Mouse (Mus musculus): ENCODE data around the gene Abr.
A peak's percentile ranks its signal among the peaks of the same experiment; 100 is the strongest.

Gene Abr

DNA sequence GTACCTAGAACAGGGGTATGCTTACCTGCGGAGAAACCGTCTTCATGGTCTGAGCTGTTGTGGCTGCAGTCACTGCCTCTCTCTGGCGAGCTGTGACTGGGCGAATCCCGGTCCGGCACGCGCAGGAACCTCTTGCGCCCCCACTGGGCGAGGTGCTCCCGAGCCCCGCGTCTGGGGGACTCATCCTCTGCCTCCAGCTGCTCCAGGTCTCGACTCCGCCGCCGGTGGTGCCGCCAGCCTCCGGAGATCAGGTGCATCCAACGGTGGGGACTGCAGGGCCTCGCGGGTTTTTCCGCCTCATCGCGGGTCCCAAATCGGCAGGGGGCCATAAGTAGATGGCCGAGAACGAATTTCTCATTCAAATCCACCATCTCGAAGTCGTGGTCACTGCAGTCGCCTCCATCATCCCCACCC lies at the start of gene Abr:
Gene Abr (minus strand): TSS at position 163 of the 414 bp plus-strand sequence.
- no peak for DNase-seq (ENCODE audit: low read depth, low spot score)

DNA sequence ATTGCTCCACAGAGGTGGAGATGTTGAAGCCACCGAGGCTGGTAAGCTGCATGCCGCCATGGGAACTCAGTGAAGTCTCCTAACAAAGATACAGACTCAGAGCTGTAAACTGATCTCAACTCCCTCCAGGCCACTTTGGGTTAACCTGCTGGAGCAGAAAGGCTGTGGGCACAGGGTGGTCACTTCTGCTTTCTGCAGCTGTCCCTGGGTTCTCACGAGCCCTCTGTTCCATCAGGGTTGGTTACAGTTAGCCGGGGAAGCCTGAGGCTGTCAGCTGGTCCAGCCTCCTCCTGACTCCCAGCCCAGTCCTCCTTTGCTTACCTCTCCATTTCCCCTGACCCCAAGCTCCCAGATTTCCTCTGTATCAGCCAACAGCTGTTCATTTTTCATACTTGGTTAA lies 45.7 kb upstream of the Abr start:
- DNase-seq (ENCODE audit: low read depth, low spot score) = no peak

DNA sequence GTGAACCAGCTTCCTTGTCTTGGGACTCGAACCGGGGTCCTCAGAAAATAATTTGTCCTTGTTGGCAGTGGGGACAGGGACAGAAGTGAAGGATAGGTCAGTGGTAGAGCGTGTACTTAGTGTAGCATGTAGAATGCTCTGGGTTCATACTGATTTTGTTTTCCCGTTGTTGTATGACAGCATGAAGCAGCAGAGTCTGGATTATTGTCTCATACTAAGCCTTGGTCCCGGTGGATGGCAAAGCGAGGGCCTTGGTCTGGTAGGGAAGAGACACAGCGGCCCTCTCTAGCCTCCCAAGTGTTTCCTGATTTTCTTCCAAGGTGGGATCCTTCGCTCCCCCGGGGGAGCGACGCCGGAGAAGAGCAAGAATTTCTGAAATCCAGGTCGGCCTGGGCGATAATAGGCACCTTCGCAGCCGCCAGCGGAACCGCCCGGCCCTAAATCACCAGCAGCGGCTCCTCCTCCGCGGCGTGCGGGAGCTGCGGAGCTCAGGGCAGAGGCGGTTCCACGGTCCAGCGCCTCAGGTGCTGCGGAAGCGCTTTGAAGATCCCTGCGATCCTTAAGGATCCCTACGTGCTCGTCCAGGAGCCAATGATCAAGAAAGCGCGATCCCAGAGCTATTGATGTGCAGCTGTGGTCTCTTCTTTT lies 44.0 kb upstream of the Abr start:
- no peak for DNase-seq (ENCODE audit: low read depth, low spot score)

DNA sequence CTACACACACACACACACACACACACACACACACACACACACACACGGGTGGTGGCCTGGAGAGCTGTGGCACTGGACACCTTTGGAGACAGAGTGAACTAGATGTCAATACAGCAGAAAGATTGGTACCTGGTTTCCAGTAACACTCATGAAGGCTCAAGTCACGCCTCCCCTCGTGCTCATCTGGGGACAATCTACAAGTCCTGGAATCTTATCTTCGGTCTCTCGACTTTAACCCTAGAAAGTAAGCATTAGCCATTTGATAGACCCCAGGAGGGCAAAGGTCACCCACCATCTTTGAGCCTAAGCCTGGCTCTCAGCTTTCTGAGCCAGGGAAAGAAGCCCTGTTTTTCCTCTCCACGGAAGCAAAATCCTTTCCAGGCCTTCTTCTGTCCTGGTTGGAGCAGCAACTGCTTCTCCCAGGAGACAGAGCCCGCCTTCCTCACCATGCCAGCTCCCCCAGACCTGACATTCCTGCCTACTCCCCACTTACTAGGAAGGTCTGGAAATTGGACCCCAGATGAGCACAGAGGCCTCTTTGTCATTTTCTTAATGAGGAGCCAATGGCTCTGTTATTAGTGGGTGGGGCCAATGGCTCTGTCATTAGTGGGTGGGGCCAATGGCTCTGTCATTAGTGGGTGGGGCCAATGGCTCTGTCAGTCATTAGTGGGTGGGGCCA lies 39.8 kb upstream of the Abr start:
- no peak for DNase-seq (ENCODE audit: low read depth, low spot score)

DNA sequence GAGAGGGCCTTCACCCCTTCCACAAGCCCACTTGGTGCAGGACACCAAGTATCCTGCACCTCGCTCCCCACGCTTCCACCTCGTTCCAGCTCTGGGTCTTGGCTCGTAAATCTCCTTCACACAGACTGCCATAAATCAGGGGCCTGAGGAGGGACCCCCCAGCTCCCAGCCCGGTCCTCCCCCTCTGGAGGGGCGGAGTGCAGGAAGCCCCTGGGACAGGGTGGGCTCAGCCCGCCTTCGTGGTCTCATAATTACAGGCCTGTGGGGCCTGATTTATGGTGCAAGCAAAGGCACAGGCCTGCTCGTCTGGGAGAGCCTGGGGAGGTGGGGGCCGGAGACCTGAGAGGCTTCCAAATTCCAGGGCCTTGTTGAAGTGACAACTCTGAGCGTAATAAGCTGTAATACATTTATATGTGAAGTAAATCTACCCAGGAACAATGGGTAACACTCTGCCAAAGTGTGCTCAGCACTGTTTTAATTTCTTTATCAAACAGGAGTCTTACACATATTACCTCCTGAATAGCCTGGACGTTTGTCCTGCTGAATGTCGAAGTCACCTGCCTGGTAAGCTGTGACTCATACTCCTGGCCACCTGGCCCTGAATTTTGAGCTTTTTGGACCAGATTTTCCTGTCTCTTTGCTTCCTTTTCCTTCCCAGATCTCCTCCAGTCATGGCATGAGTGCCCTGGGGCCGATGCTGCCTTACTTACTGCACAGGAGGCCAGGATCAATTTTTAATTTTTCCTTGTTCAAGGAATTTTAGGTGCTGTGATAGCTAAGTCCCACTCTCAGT lies 37.2 kb upstream of the Abr start:
- no peak for DNase-seq (ENCODE audit: low read depth, low spot score)

GRCm38 (mm10) chr11:76657450-76657970 lies 35.4 kb upstream of the Abr start:
- DNase-seq (ENCODE audit: low read depth, low spot score) = no peak

GRCm38 (mm10) chr11:76655106-76655505 lies 33.0 kb upstream of the Abr start:
- no peak for DNase-seq (ENCODE audit: low read depth, low spot score)

GRCm38 (mm10) chr11:76652838-76653334 lies 30.8 kb upstream of the Abr start:
- DNase-seq (ENCODE audit: low read depth, low spot score) = no peak

- DNase-seq (ENCODE audit: low read depth, low spot score) = no peak
Measured at GRCm38 (mm10) chr11:76650862-76651560, 28.9 kb upstream of the Abr start.

GRCm38 (mm10) chr11:76647500-76647899 lies 25.4 kb upstream of the Abr start:
- peak; percentile 65 for DNase-seq (ENCODE audit: low read depth, low spot score)

DNA sequence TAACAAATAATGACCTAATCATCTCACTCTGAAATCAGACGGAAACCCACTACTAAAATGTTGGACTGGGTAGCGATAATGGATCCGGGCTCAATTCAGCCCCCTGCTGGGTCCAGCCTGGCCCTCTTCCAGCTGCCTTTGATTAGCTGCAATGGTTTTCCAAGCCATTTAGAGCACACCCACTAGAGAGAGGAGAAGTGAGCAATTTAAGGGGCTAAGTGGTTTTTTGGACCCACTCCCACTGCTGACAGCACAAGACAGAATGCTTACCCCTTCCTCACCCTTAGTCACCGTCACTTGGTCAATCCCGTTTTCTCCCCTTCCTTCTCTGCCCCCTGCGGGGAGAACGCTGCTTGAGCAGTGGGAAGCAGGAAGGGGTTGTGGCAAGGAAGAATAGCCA lies 24.9 kb upstream of the Abr start:
- DNase-seq (ENCODE audit: low read depth, low spot score) = no peak

GRCm38 (mm10) chr11:76645955-76646354 lies 23.8 kb upstream of the Abr start:
- peak; percentile 78 for DNase-seq (ENCODE audit: low read depth, low spot score)

- DNase-seq (ENCODE audit: low read depth, low spot score) = no peak
Measured at GRCm38 (mm10) chr11:76645036-76645435, 22.9 kb upstream of the Abr start.

- no peak for DNase-seq (ENCODE audit: low read depth, low spot score)
Measured at GRCm38 (mm10) chr11:76644257-76644656, 22.1 kb upstream of the Abr start.

- DNase-seq (ENCODE audit: low read depth, low spot score) = no peak
Measured at GRCm38 (mm10) chr11:76640231-76640630, 18.1 kb upstream of the Abr start.

DNA sequence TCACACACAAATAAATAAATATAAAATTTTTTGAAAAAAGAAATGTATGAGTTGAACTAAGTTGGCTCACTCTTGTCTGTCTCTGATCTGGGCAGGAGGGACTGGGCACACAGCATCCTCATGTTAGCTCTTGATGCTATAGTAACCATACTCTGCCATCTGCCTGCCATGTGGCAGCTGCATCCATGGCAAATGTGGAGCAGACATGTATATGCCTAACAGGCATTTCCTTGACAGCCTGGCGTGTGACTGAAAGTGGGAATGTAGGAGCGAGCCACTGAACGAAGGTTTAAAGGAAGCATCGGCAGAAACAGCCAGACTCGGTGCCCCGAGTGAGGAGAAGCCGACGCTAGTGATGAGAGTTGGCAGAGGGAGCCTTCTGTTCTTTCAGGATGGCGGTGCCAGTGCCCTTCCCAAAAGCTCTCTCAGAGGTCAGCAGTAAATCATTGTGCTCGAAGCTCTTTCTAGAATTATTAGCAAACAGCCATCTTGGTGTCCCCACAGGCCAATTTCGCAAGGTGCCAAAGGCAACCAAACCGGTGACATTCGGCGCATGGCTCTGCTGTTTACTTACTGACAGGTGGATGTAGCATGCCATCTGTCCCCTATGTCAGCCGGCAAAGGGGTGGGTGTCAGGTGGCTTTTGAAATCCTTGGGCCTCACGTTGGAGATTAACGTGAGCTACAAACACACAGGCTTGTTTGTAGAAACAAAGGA lies 17.3 kb upstream of the Abr start:
- DNase-seq (ENCODE audit: low read depth, low spot score) = no peak

GRCm38 (mm10) chr11:76630487-76630886 lies 8.4 kb upstream of the Abr start:
- DNase-seq (ENCODE audit: low read depth, low spot score) = no peak

DNA sequence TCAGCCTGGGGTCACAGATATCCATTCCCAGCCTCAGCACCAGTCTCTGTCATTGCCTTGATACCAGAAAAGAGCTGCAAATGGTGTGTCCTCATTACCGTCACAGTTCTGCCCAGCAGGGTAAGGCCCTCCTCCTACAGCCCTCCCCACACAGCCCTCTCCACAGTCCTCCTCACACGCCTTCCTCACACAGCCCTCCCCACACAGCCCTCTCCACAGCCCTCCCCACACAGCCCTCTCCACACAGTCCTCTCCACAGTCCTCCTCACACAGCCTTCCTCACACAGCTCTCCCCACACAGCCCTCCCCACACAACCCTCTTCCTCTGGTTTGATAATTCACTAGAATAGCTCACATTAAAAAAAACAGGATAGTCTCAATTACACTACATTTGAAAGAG lies 7.9 kb upstream of the Abr start:
- DNase-seq (ENCODE audit: low read depth, low spot score) = no peak

GRCm38 (mm10) chr11:76628613-76629012 lies 6.5 kb upstream of the Abr start:
- no peak for DNase-seq (ENCODE audit: low read depth, low spot score)

DNA sequence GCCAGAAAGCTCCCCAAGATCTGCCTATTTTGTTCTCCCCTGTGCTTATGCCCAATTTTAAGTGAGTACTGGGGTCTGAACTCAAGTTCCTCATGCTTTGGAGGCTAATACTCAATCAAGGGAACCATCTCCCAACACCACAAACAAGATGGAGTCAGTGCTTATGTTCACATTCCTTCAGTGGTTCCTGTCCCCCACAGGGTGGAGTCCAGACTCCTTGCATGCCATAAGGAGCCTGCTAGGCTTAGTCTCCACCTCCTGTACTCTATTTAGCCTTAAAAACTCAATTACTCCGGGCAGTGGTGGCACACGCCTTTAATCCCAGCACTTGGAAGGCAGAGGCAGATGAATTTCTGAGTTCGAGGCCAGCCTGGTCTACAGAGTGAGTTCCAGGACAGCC lies 2.8 kb upstream of the Abr start:
- DNase-seq (ENCODE audit: low read depth, low spot score) = no peak

- no peak for DNase-seq (ENCODE audit: low read depth, low spot score)
Measured at GRCm38 (mm10) chr11:76624071-76624470, 2.0 kb upstream of the Abr start.
